Mouse (Mus musculus) CH12.LX (cell line): ENCODE measurements around the gene P2ry6. TPM values are rescaled to one million over a fixed set of nuclear protein-coding genes. Genes with fewer than 3 reads are reported as not detected.

Source experiments
- DNase-seq: peaks from one replicate; pipeline ENCODE4 v3.0.0-alpha.2; 2013; ENCODE audit errors: extremely low read depth
- H3K27ac ChIP-seq: 2 replicates; pipeline ENCODE4 v1.5.1; 2012; ENCODE audit warnings: low read depth, mild to moderate bottlenecking, control low read depth, moderate library complexity; ENCODE audit not compliant: insufficient read depth
- H3K27me3 ChIP-seq: replicated peaks from 2 replicates; pipeline ENCODE3; 2012; ENCODE audit warnings: inconsistent platforms
- H3K36me3 ChIP-seq, 2 experiments: replicated peaks in 1 of 2; 2 replicates each; pipeline versions ENCODE3 to v1.6.1; 2012; ENCODE audit warnings: inconsistent platforms in 1 of 2, low read length in 1 of 2, mild to moderate bottlenecking in 1 of 2, mixed read lengths in 1 of 2, moderate library complexity in 1 of 2; ENCODE audit not compliant: control insufficient read depth in 1 of 2, insufficient read depth in 1 of 2
- H3K4me1 ChIP-seq, 2 experiments: 2 replicates each; pipeline ENCODE4 v1.6.1; 2012; ENCODE audit warnings: inconsistent platforms in 1 of 2, moderate library complexity in 1 of 2; ENCODE audit not compliant: insufficient read depth in 2 of 2, control insufficient read depth in 1 of 2
- H3K4me2 ChIP-seq: 2 replicates; pipeline ENCODE4 v1.6.1; 2012; ENCODE audit warnings: low read depth, mild to moderate bottlenecking, control low read depth; ENCODE audit not compliant: poor library complexity, insufficient read depth, severe bottlenecking
- H3K4me3 ChIP-seq, 3 experiments: fragments of 150-350 bp in 1 of 3; sonication (generic) in 1 of 3; replicated peaks in 1 of 3; 2 replicates each; pipeline versions ENCODE3 to v1.5.1; 2011 to 2012; ENCODE audit warnings: low read depth in 2 of 3, low read length in 2 of 3, mild to moderate bottlenecking in 2 of 3, moderate library complexity in 2 of 3, control low read depth in 1 of 3, improper control_type of control experiment in 1 of 3, inconsistent platforms in 1 of 3, mixed read lengths in 1 of 3; ENCODE audit not compliant: poor library complexity in 1 of 3
- H3K79me2 ChIP-seq: replicated peaks from 2 replicates; pipeline ENCODE4 v1.6.1; 2012; ENCODE audit warnings: mild to moderate bottlenecking, moderate library complexity; ENCODE audit not compliant: control insufficient read depth, poor library complexity, insufficient read depth, severe bottlenecking; ENCODE audit errors: extremely low read depth
- H3K9ac ChIP-seq: 2 replicates; pipeline ENCODE4 v1.6.1; 2012; ENCODE audit warnings: low read depth, mild to moderate bottlenecking, control low read depth, moderate library complexity; ENCODE audit not compliant: insufficient read depth
- H3K9me3 ChIP-seq: replicated peaks from 2 replicates; pipeline ENCODE3; 2012; ENCODE audit warnings: low read length, inconsistent platforms, mixed read lengths
- BHLHE40 ChIP-seq: IDR thresholded peaks from 2 replicates; pipeline ENCODE4 v1.6.1; 2011; ENCODE audit warnings: mild to moderate bottlenecking, low read depth, low read length, improper control_type of control experiment
- CHD1 ChIP-seq: IDR thresholded peaks from 2 replicates; pipeline ENCODE4 v1.6.1; 2012; ENCODE audit warnings: low read depth, low read length, improper control_type of control experiment, inconsistent platforms
- CTCF ChIP-seq, 2 experiments: IDR thresholded peaks in 1 of 2; conservative IDR thresholded peaks in 1 of 2; 2 replicates each; pipeline ENCODE4 v1.5.1; 2011 to 2012; ENCODE audit warnings: low read depth in 2 of 2, low read length in 2 of 2, improper control_type of control experiment in 1 of 2, inconsistent platforms in 1 of 2, mild to moderate bottlenecking in 1 of 2, moderate library complexity in 1 of 2
- E2F4 ChIP-seq: IDR thresholded peaks from 2 replicates; pipeline ENCODE4 v1.6.1; 2011; ENCODE audit warnings: low read depth, low read length, improper control_type of control experiment; ENCODE audit not compliant: insufficient replicate concordance
- ELF1 ChIP-seq: IDR thresholded peaks from 2 replicates; pipeline ENCODE4 v1.6.1; 2014; ENCODE audit warnings: low read depth, mild to moderate bottlenecking, inconsistent platforms, low read length, improper control_type of control experiment
- ETS1 ChIP-seq: conservative IDR thresholded peaks from 2 replicates; pipeline ENCODE4 v1.6.1; 2012; ENCODE audit warnings: low read depth, mild to moderate bottlenecking, inconsistent platforms, low read length, improper control_type of control experiment, moderate library complexity
- GABPA ChIP-seq: IDR thresholded peaks from 2 replicates; pipeline ENCODE4 v1.6.1; 2012; ENCODE audit warnings: low read depth, low read length, improper control_type of control experiment, inconsistent platforms; ENCODE audit not compliant: insufficient replicate concordance
- JUN ChIP-seq: IDR thresholded peaks from 2 replicates; pipeline ENCODE4 v1.6.1; 2011; ENCODE audit warnings: low read depth, mild to moderate bottlenecking, low read length, improper control_type of control experiment, moderate library complexity; ENCODE audit not compliant: insufficient read depth
- MAFK ChIP-seq: IDR thresholded peaks from 2 replicates; pipeline ENCODE4 v1.6.1; 2011; ENCODE audit warnings: low read length, improper control_type of control experiment; ENCODE audit not compliant: insufficient replicate concordance
- MAX ChIP-seq: IDR thresholded peaks from 2 replicates; pipeline ENCODE4 v1.6.1; 2011; ENCODE audit warnings: low read length, improper control_type of control experiment
- MEF2A ChIP-seq: IDR thresholded peaks from 2 replicates; pipeline ENCODE4 v1.6.1; 2014; ENCODE audit warnings: low read depth, mild to moderate bottlenecking, inconsistent platforms, low read length, improper control_type of control experiment, borderline replicate concordance
- MXI1 ChIP-seq: IDR thresholded peaks from 2 replicates; pipeline ENCODE4 v1.6.1; 2011; ENCODE audit warnings: mild to moderate bottlenecking, low read depth, low read length, improper control_type of control experiment
- MYC ChIP-seq: IDR thresholded peaks from 2 replicates; pipeline ENCODE4 v1.6.1; 2011; ENCODE audit warnings: low read depth, mild to moderate bottlenecking, improper control_type of control experiment, low read length
- NELFE ChIP-seq: IDR thresholded peaks from 2 replicates; pipeline ENCODE4 v1.6.1; 2011; ENCODE audit warnings: low read depth, low read length, improper control_type of control experiment
- NRF1 ChIP-seq: IDR thresholded peaks from 2 replicates; pipeline ENCODE4 v1.6.1; 2014; ENCODE audit warnings: low read depth, mild to moderate bottlenecking, inconsistent platforms, low read length, improper control_type of control experiment, moderate library complexity
- PAX5 ChIP-seq: IDR thresholded peaks from 2 replicates; pipeline ENCODE4 v1.6.1; 2012; ENCODE audit warnings: low read length, inconsistent platforms, mixed read lengths
- POLR2AphosphoS2 ChIP-seq: IDR thresholded peaks from 2 replicates; pipeline ENCODE4 v1.6.1; 2011; ENCODE audit warnings: low read depth, low read length, improper control_type of control experiment
- RAD21 ChIP-seq: IDR thresholded peaks from 2 replicates; pipeline ENCODE4 v1.6.1; 2011; ENCODE audit warnings: low read depth, mild to moderate bottlenecking, low read length, improper control_type of control experiment, moderate library complexity
- RCOR1 ChIP-seq: conservative IDR thresholded peaks from 2 replicates; pipeline ENCODE4 v1.6.1; 2012; ENCODE audit warnings: low read depth, mild to moderate bottlenecking, inconsistent platforms, low read length, improper control_type of control experiment
- SIN3A ChIP-seq: IDR thresholded peaks from 2 replicates; pipeline ENCODE4 v1.6.1; 2012; ENCODE audit warnings: low read length, improper control_type of control experiment, inconsistent platforms
- SMC3 ChIP-seq: IDR thresholded peaks from 2 replicates; pipeline ENCODE4 v1.6.1; 2011; ENCODE audit warnings: low read depth, low read length, improper control_type of control experiment
- UBTF ChIP-seq: IDR thresholded peaks from 2 replicates; pipeline ENCODE4 v1.6.1; 2012; ENCODE audit warnings: low read depth, mild to moderate bottlenecking, inconsistent platforms, low read length, improper control_type of control experiment, moderate library complexity
- USF1 ChIP-seq: IDR thresholded peaks from 2 replicates; pipeline ENCODE4 v1.6.1; 2014; ENCODE audit warnings: low read depth, mild to moderate bottlenecking, inconsistent platforms, low read length, improper control_type of control experiment
- USF2 ChIP-seq: conservative IDR thresholded peaks from 2 replicates; pipeline ENCODE4 v1.6.1; 2011; ENCODE audit warnings: low read depth, low read length, improper control_type of control experiment
- ZC3H11A ChIP-seq: IDR thresholded peaks from 2 replicates; pipeline ENCODE4 v1.6.1; 2012; ENCODE audit warnings: low read depth, mild to moderate bottlenecking, inconsistent platforms, low read length, improper control_type of control experiment
- ZMIZ1 ChIP-seq: IDR thresholded peaks from 2 replicates; pipeline ENCODE4 v1.6.1; 2012; ENCODE audit warnings: low read depth, mild to moderate bottlenecking, inconsistent platforms, low read length, improper control_type of control experiment
- ZNF384 ChIP-seq: IDR thresholded peaks from 2 replicates; pipeline ENCODE4 v1.6.1; 2012; ENCODE audit warnings: low read depth, low read length, improper control_type of control experiment, inconsistent platforms
- dilution Hi-C: fragments of 300-500 bp; cut with MboI; formaldehyde crosslinking; loops from 2 replicates; pipeline ENCODE4 v1.14.3; 2020; ENCODE audit warnings: low sequenced_read_pairs; ENCODE audit not compliant: extremely low pct_unique_long_range_greater_than_20kb, extremely low pct_ligation_motif_present
- in situ Hi-C: fragments of 300-500 bp; cut with MboI; formaldehyde crosslinking; loops from 3 replicates; pipeline ENCODE4 v1.14.3; 2019; ENCODE audit warnings: low sequenced_read_pairs, low pct_ligation_motif_present, low pct_unique_long_range_greater_than_20kb, mixed read lengths
- polyA plus RNA-seq: library from polyadenylated mRNA; unstranded; fragments of >175 nt; gene quantifications from 2 replicates; pipeline ENCODE4 v1.2.1, GENCODE M21; 2012; ENCODE audit warnings: low read depth; ENCODE audit not compliant: insufficient read length
- total RNA-seq, 2 experiments: library from RNA; depleted of rRNA; stranded (reverse); fragments of 300-350 nt in 1 of 2; fragments of >200 nt in 1 of 2; gene quantifications; 2 replicates each; pipeline ENCODE4 v1.2.3; 2012 to 2014

Gene P2ry6
- total and polyA plus RNA-seq, 3 experiments: 0.17 to 1.5 TPM; not detected in 1

DNA sequence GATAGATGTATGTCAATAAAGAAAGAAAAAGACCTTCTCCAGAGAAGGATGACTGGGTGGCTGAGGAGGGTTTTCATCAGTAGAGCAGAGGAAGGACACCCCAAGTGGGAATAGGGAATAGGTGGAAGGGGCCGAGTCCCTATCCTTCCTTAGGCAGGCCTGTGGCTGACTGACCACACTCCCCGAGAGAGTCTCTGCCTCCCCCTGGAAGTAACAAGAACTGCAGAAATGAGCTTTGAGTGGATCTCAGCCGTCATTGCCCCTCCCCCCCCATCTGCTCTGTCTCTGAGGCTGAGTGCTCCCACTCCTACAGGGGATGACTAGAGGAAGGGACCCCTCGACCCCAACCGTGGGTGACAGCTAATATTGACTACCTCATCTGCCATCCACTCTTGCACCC, 33.3 kb downstream of the P2ry6 start:
- dilution Hi-C loops (no loop called here), in situ Hi-C loops (no loop called here)
- no peak overlapping the region for H3K4me2 ChIP-seq
- no peak overlapping the region for H3K9ac ChIP-seq
- no peaks in the 10 kb centered on the region for H3K79me2 ChIP-seq
- H3K4me3 ChIP-seq: no peak overlapping the region
- H3K36me3 ChIP-seq: no peaks in the 10 kb centered on the region
- no peak overlapping the region for H3K27ac ChIP-seq
- no peak for TF ChIP-seq SIN3A
- TF ChIP-seq E2F4: no peak
- TF ChIP-seq ZNF384: no peak
- no peak for TF ChIP-seq MYC
- no peak for TF ChIP-seq USF1
- TF ChIP-seq NRF1: no peak
- no peak for TF ChIP-seq MAX
- no peak for TF ChIP-seq MXI1
- TF ChIP-seq SMC3: peak; percentile 41
- TF ChIP-seq JUN: no peak
- no peak for TF ChIP-seq ZMIZ1
- no peak for TF ChIP-seq MAFK
- TF ChIP-seq USF2: no peak
- no peak for TF ChIP-seq GABPA
- no peak for TF ChIP-seq UBTF
- TF ChIP-seq CTCF (conservative IDR thresholded peaks at IDR 0.05 in 1 of 2, IDR thresholded peaks at IDR 0.05 in 1 of 2; ENCODE audit: low read depth in 2 of 2, low read length in 2 of 2): peak in 1 of 2 experiments; percentile 53; a peak in 2 of 4 replicates
- TF ChIP-seq ZC3H11A: no peak
- TF ChIP-seq ETS1: no peak
- TF ChIP-seq RCOR1: no peak
- no peak for TF ChIP-seq MEF2A
- TF ChIP-seq ELF1: no peak
- no peak for TF ChIP-seq NELFE
- peak; percentile 14 for TF ChIP-seq RAD21
- no peak for TF ChIP-seq CHD1
- no peak for TF ChIP-seq BHLHE40
- TF ChIP-seq POLR2AphosphoS2: no peak
- no peak for TF ChIP-seq PAX5
- no peaks in the 10 kb centered on the region for H3K9me3 ChIP-seq
- peaks cover 19 to 35% of the 10 kb centered on the region in 2 experiments for H3K4me1 ChIP-seq
- no peaks in the 10 kb centered on the region for H3K27me3 ChIP-seq
- DNase-seq: no peak
